Mouse (Mus musculus): ENCODE measurements around the gene Etfa. TPM values are rescaled to one million over a fixed set of nuclear protein-coding genes. Genes with fewer than 3 reads are reported as not detected.

Etfa gene
- polyA plus RNA-seq, 1 experiment = 86.5 TPM

- no peak for DNase-seq (ENCODE audit: low read depth)
These were observed 486 bp downstream of the Etfa start for GRCm38 (mm10) chr9:55511521-55511993.

GRCm38 (mm10) chr9:55510651-55511235 lies 1.3 kb downstream of the Etfa start:
- DNase-seq (ENCODE audit: low read depth) = no peak

- no peak for DNase-seq (ENCODE audit: low read depth)
These were observed 2.3 kb downstream of the Etfa start for GRCm38 (mm10) chr9:55509731-55510130.

GRCm38 (mm10) chr9:55508701-55509100 lies 3.3 kb downstream of the Etfa start:
- DNase-seq (ENCODE audit: low read depth) = no peak

GRCm38 (mm10) chr9:55507922-55508321 lies 4.1 kb downstream of the Etfa start:
- no peak for DNase-seq (ENCODE audit: low read depth)

- DNase-seq (ENCODE audit: low read depth) = peak; percentile 20
These were observed 29.9 kb downstream of the Etfa start for GRCm38 (mm10) chr9:55482116-55482515.

- no peak for DNase-seq (ENCODE audit: low read depth)
These were observed 33.3 kb downstream of the Etfa start for GRCm38 (mm10) chr9:55478699-55479098.

- DNase-seq (ENCODE audit: low read depth) = no peak
These were observed 36.0 kb downstream of the Etfa start for GRCm38 (mm10) chr9:55476084-55476483.

GRCm38 (mm10) chr9:55468397-55468796 lies 43.6 kb downstream of the Etfa start:
- no peak for DNase-seq (ENCODE audit: low read depth)

- DNase-seq (ENCODE audit: low read depth) = no peak
These were observed 58.7 kb downstream of the Etfa start for GRCm38 (mm10) chr9:55453366-55453765.

GRCm38 (mm10) chr9:55452906-55453305 lies 59.1 kb downstream of the Etfa start:
- DNase-seq (ENCODE audit: low read depth) = no peak

GRCm38 (mm10) chr9:55451426-55451825 lies 60.6 kb downstream of the Etfa start:
- DNase-seq (ENCODE audit: low read depth) = no peak

- DNase-seq (ENCODE audit: low read depth) = no peak
These were observed 62.0 kb downstream of the Etfa start for GRCm38 (mm10) chr9:55450035-55450434.

GRCm38 (mm10) chr9:55449108-55449507 lies 62.9 kb downstream of the Etfa start:
- DNase-seq (ENCODE audit: low read depth) = no peak

- no peak for DNase-seq (ENCODE audit: low read depth)
These were observed 64.5 kb downstream of the Etfa start for GRCm38 (mm10) chr9:55447509-55447908.

GRCm38 (mm10) chr9:55439206-55439780 lies 72.8 kb downstream of the Etfa start:
- DNase-seq (ENCODE audit: low read depth) = no peak

GRCm38 (mm10) chr9:55438433-55438832 lies 73.6 kb downstream of the Etfa start:
- no peak for DNase-seq (ENCODE audit: low read depth)

- DNase-seq (ENCODE audit: low read depth) = no peak
These were observed 78.2 kb downstream of the Etfa start for GRCm38 (mm10) chr9:55433875-55434274.

- DNase-seq (ENCODE audit: low read depth) = peak; percentile 77
These were observed 79.4 kb downstream of the Etfa start for GRCm38 (mm10) chr9:55432306-55433289.

- DNase-seq (ENCODE audit: low read depth) = no peak
These were observed 81.9 kb downstream of the Etfa start for GRCm38 (mm10) chr9:55430133-55430532.

- no peak for DNase-seq (ENCODE audit: low read depth)
These were observed 82.6 kb downstream of the Etfa start for GRCm38 (mm10) chr9:55429242-55429975.
